ENCODE assay signal across 17 mouse cellular contexts in the genomic region with DNA sequence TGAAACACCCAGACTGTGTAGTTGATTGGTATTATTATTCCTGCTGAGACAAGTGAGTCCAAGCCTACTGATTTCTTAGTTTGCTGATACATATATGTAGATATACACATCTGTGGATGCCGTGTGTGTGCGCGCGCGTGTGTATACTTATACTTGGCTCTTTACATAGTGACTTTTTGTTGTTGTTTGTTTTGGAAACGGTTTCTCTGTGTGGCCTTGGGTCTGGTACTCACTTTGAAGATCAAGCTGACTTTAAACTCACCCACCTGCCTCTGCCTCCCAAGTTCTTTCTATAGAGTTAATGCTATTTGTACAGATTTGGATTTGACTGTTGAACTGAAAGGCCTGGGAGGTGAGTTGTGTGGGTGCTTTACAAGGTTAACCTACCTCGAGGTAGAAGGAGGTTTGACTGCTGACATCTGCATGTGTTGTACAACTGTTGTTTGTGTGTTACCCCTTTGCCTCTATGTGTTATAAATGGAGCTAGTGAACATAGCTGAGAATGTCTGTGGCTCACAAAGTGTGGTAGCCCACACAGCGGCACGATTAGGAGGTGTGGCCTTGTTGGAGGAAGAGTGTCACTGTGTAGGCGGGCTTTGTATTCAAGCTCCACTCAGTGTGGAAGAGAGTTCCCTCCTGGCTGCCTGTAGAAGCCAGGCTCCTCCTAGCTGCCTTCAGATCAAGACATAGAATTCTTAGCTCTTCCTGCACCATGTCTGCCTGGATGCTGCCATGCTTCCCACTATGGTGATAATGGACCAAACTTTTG. TPM values are rescaled to one million over a fixed set of nuclear protein-coding genes. Genes with fewer than 3 reads are reported as not detected.
DNase-seq lines count a peak whose midpoint lies in the region; ATAC-seq and TF ChIP-seq lines count a peak whose summit lies in the region.
"Had no signal": no experiment of that assay in that cellular context is flagged by ENCODE, and none has a peak within 500 bp of the region (broad histone marks: within the 10 kb centered on the region; RNA-seq: fewer than 3 reads in every experiment).

No protein-coding gene starts in this region.

- no peak for TF ChIP-seq EP300 in stomach, postnatal 0 days (optimal IDR thresholded peaks at IDR 0.05)

- no peak overlapping the region for H3K4me2 ChIP-seq in stomach, postnatal 0 days (replicated peaks; ENCODE audit: low read depth)
- H3K4me2 ChIP-seq in hindbrain, embryonic 16.5 days (ENCODE audit: low read length): no peak overlapping the region
- H3K4me2 ChIP-seq in kidney, embryonic 15.5 days: no peak overlapping the region
- H3K4me2 ChIP-seq: embryonic facial prominence, embryonic 13.5 days; forebrain, embryonic 15.5 days; neural tube, embryonic 13.5 days had no signal

- no peaks in the 10 kb centered on the region for H3K9me3 ChIP-seq in stomach, postnatal 0 days (ENCODE audit: control insufficient read depth, low read length)
- H3K9me3 ChIP-seq in hindbrain, embryonic 16.5 days (ENCODE audit: control insufficient read depth, low read length): no peaks in the 10 kb centered on the region
- H3K9me3 ChIP-seq in kidney, embryonic 15.5 days (replicated peaks): no peaks in the 10 kb centered on the region
- H3K9me3 ChIP-seq: embryonic facial prominence, embryonic 13.5 days; forebrain, embryonic 15.5 days; midbrain, embryonic 10.5 days; neural tube, embryonic 13.5 days had no signal

- TF ChIP-seq CTCF in stomach, postnatal 0 days (IDR thresholded peaks at IDR 0.05; ENCODE audit: low read depth): no peak

- H3K36me3 ChIP-seq in stomach, postnatal 0 days (ENCODE audit: control insufficient read depth, insufficient read depth, low read length): no peaks in the 10 kb centered on the region
- no peaks in the 10 kb centered on the region for H3K36me3 ChIP-seq in hindbrain, embryonic 16.5 days (ENCODE audit: control insufficient read depth, insufficient read depth, low read length)
- no peaks in the 10 kb centered on the region for H3K36me3 ChIP-seq in kidney, embryonic 15.5 days
- H3K36me3 ChIP-seq: forebrain, embryonic 15.5 days; midbrain, embryonic 10.5 days; neural tube, embryonic 13.5 days had no signal

- H3K27ac ChIP-seq in stomach, postnatal 0 days (replicated peaks): no peak overlapping the region
- H3K27ac ChIP-seq in hindbrain, embryonic 16.5 days (ENCODE audit: low read depth, low read length): no peak overlapping the region
- no peak overlapping the region for H3K27ac ChIP-seq in kidney, embryonic 15.5 days
- H3K27ac ChIP-seq: embryonic facial prominence, embryonic 13.5 days; midbrain, embryonic 10.5 days; neural tube, embryonic 13.5 days had no signal

- no peaks in the 10 kb centered on the region for H3K27me3 ChIP-seq in stomach, postnatal 0 days (ENCODE audit: control insufficient read depth, insufficient read depth, low read length)
- no peaks in the 10 kb centered on the region for H3K27me3 ChIP-seq in hindbrain, embryonic 16.5 days (replicated peaks; ENCODE audit: control insufficient read depth, insufficient read depth, low read length)
- H3K27me3 ChIP-seq in kidney, embryonic 15.5 days: no peaks in the 10 kb centered on the region
- H3K27me3 ChIP-seq: embryonic facial prominence, embryonic 13.5 days; forebrain, embryonic 15.5 days; neural tube, embryonic 13.5 days had no signal

- no peak overlapping the region for H3K4me3 ChIP-seq in stomach, postnatal 0 days (ENCODE audit: low read depth, low read length)
- no peak overlapping the region for H3K4me3 ChIP-seq in hindbrain, embryonic 16.5 days (ENCODE audit: low read length)
- H3K4me3 ChIP-seq in kidney, embryonic 15.5 days (replicated peaks): no peak overlapping the region
- H3K4me3 ChIP-seq: embryonic facial prominence, embryonic 13.5 days; forebrain, embryonic 15.5 days; midbrain, embryonic 10.5 days; neural tube, embryonic 13.5 days had no signal

- peak; percentile 27 for DNase-seq in adrenal gland, adult 2 months
- DNase-seq in adrenal gland, postnatal 4 days (ENCODE audit: low spot score in 2 of 2): no peak
- DNase-seq in CD4-positive helper T cell, adult 2 months (ENCODE audit: low read depth, low spot score): peak; percentile 67
- peak; percentile 51 to 55 for DNase-seq in natural killer cell, adult 2 months (ENCODE audit: low spot score in 2 of 2)
- DNase-seq in stomach, postnatal 0 days (ENCODE audit: low spot score): no peak
- DNase-seq: cerebellum, adult 8-10 months; heart, adult 18-20 months; kidney, adult 2 months; layer of hippocampus, postnatal 36 days; right cerebral cortex, postnatal 14 days had no signal

- WGBS in stomach, postnatal 0 days: 83% methylated on average over 10 of the region's 10 CpGs
- 95% methylated on average over 10 of the region's 10 CpGs for WGBS in hindbrain, embryonic 16.5 days
- WGBS in kidney, embryonic 15.5 days: 88% methylated on average over 10 of the region's 10 CpGs

- no peaks in the 10 kb centered on the region for H3K4me1 ChIP-seq in stomach, postnatal 0 days (replicated peaks; ENCODE audit: control insufficient read depth, insufficient read depth)
- peaks cover 9% of the 10 kb centered on the region for H3K4me1 ChIP-seq in hindbrain, embryonic 16.5 days (ENCODE audit: control insufficient read depth, insufficient read depth, low read depth, low read length)
- peaks cover 9% of the 10 kb centered on the region for H3K4me1 ChIP-seq in kidney, embryonic 15.5 days

- peak; percentile 84 to 89 for ATAC-seq in hematopoietic stem cell, adult 5-6 weeks (replicated peaks in 1 of 2; ENCODE audit: insufficient read depth in 1 of 2, low FRiP score in 2 of 2, low TSS enrichment in 1 of 2, low read depth in 1 of 2, poor library complexity in 2 of 2, severe bottlenecking in 2 of 2)
- ATAC-seq in stomach, postnatal 0 days (ENCODE audit: low FRiP score, low TSS enrichment): no peak
- no peak for ATAC-seq in hindbrain, embryonic 16.5 days
- ATAC-seq in kidney, embryonic 15.5 days (replicated peaks; ENCODE audit: low FRiP score): no peak
- ATAC-seq: forebrain, embryonic 15.5 days had no signal

- H3K9ac ChIP-seq in stomach, postnatal 0 days (ENCODE audit: low read length): no peak overlapping the region
- no peak overlapping the region for H3K9ac ChIP-seq in hindbrain, embryonic 16.5 days (ENCODE audit: low read depth, low read length)
- H3K9ac ChIP-seq in kidney, embryonic 15.5 days: no peak overlapping the region
- H3K9ac ChIP-seq: embryonic facial prominence, embryonic 13.5 days; forebrain, embryonic 15.5 days; neural tube, embryonic 13.5 days had no signal

RNA-seq across cellular contexts. Expression of a gene that starts 32.9 kb away (rescaled TPM):
- 10 to 100 TPM; 46.8 to 53.3 TPM for total RNA-seq in adrenal gland, adult 2 months (2021)
- polyA plus RNA-seq in adrenal gland, adult 2 months (2012; rRNA removed): 19.1 and 23.8 TPM in 2 replicates
- total RNA-seq in adrenal gland, postnatal 4 days (2021): 10 to 100 TPM; 47.6 to 47.8 TPM
- 37.6 and 43.4 TPM in 2 replicates for total RNA-seq in hematopoietic stem cell, adult 5-6 weeks (2017)
- polyA plus RNA-seq in stomach, postnatal 0 days (2015; fragmentation: Nextera tagmentation; extraction: Ambion mirVana): 12.8 and 14.0 TPM in 2 replicates
- polyA plus RNA-seq in hindbrain, embryonic 16.5 days (2015; fragmentation: Nextera tagmentation; extraction: Ambion mirVana): 23.0 TPM in 2 replicates
- 23.8 and 24.4 TPM in 2 replicates for polyA plus RNA-seq in kidney, embryonic 15.5 days (2015; fragmentation: Nextera tagmentation; extraction: Ambion mirVana)

Comparison
In these comparisons a context has a peak if more than half of its experiments do, and no peak if none do; other contexts are left out.
1. DNase-seq: peak in adrenal gland, adult 2 months (single experiment), CD4-positive helper T cell, adult 2 months (single experiment) and natural killer cell, adult 2 months (2 of 2); none in adrenal gland, postnatal 4 days (0 of 2) and stomach, postnatal 0 days (single experiment).
2. ATAC-seq: peak in hematopoietic stem cell, adult 5-6 weeks (2 of 2); none in stomach, postnatal 0 days (single experiment), hindbrain, embryonic 16.5 days (single experiment) and kidney, embryonic 15.5 days (single experiment).